Mouse (Mus musculus): ENCODE measurements around the gene Bcl2l13.
"Not testable (repeated sequence)": the region's sequence is repeated elsewhere in the genome, so short reads cannot be mapped to it uniquely, and the experiment has no call there.

Gene Bcl2l13

GRCm38 (mm10) chr6:120901776-120902645, 66.0 kb downstream of the Bcl2l13 start:
- DNase-seq (ENCODE audit: low spot score) = no peak

DNA sequence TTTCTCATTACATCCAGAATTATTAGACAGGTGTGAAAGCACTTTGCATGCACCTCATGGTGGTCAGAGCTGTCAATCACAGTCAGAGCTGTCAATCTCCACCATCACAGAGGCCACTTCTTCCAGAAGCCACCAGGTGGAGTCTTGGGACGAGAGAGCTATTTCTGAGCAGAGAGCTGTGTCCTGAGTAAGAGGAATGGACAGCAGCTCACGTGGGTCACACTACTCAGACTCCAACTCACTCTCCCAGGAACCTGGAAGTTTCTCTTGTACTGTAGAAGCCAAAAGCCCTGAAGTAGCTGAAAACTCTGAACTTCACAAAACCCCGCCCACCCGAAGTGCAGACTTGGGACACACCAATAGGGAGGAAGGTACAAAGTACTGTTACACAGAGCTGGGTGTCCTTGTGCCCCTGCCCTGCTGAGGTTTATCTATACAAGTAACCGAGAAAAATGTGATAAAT, 67.5 kb downstream of the Bcl2l13 start:
- peak; percentile 40 for DNase-seq (ENCODE audit: low spot score)

DNA sequence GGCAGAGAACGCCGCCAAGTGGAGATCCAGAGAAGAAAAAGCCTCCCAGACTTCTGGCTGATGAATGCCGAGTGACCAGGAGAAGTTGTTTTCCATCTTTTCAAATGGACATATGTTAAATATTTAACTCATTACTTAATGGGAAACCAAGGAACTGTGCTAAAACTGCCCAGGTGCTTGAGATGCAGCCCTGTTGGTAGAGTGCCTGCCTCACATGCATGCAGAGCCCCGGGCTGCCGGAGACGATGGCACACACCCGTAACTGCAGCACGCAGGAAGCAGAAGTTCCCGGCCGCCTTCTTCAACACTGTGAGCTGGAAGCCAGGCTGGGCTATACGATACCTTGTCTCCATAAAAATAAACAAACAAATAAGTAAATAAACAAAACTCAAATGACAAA, 67.9 kb downstream of the Bcl2l13 start:
- no peak for DNase-seq (ENCODE audit: low spot score)

- no peak for DNase-seq (ENCODE audit: low spot score)
Observed at GRCm38 (mm10) chr6:120905111-120905510, 69.1 kb downstream of the Bcl2l13 start.

- no peak for DNase-seq (ENCODE audit: low spot score)
Observed at GRCm38 (mm10) chr6:120906521-120906920, 70.5 kb downstream of the Bcl2l13 start.

DNA sequence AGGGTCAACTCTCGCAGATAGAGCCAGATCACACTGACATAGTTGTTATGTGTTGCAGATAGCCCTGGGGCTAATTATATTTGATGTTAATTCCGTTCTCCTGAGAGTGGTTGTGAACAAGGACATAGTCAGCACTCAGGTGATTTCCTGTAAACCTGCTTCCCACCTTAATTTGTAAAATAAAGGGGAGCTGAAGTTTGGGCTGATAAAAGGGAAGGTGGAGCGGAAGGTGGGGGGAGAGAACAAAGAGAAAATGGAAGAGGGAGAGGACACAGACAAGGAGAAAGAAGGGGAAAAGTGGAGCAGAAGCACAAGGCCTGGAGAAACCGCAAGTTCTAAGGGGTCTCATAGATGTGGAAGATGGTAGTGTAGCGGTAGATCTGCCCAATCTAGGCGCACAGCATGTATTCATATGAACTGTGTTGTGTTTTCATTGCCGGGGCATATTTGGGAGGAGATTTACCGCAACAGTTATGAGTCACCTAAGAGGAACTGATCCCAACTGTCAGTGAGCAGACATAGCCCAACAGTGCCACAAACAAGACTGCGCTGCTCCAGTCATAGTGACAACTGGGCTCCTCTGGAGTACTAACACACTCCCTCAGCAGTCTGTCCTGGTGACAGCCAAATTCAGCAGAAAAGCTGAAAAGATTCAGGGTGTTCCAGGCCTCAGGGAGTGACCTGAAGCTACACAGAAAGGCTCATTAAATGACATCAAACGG, 72.0 kb downstream of the Bcl2l13 start:
- not testable (repeated sequence) for DNase-seq (ENCODE audit: low spot score)

GRCm38 (mm10) chr6:120909501-120909900, 73.5 kb downstream of the Bcl2l13 start:
- no peak for DNase-seq (ENCODE audit: low spot score)

DNA sequence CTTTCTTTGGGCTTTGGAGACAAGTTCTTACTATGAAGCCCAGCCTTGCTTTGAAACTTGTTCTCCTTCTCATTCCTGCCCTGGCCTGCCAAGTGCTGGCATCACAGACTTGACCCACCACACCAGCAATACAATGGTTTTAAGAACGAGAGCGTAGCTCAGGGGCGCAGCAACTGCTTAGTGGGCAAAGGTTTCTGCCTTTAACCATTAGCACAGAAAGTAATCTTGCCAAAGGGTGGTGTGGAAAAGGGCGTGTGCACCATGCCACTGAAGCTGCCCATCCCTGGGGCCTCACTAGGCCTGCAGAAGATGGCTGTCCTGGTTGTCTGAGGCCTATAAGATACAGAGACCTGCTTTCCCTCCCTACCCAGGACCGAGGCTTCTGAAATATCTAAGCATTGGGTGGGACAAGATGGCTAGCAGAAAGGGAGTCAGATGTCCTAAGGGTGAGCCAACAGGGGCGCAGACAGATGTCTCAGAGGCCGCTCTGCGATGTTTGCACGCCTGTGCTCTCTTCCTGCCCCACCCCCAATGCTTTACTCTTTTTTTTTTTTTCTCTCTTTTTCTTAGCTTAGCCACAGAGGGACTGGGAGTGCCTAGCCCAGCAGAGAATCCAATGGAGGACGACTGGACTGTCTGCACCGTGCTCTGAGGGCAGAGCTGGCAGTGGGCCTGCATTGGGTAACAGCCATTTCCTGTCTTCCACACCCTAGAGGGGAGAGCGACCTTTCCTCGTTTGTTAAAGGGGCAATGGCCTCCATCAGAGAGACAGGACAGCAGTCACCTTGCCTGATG, 75.4 kb downstream of the Bcl2l13 start:
- no peak for DNase-seq (ENCODE audit: low spot score)

- DNase-seq (ENCODE audit: low spot score) = no peak
Observed at GRCm38 (mm10) chr6:120912931-120913330, 76.9 kb downstream of the Bcl2l13 start.

DNA sequence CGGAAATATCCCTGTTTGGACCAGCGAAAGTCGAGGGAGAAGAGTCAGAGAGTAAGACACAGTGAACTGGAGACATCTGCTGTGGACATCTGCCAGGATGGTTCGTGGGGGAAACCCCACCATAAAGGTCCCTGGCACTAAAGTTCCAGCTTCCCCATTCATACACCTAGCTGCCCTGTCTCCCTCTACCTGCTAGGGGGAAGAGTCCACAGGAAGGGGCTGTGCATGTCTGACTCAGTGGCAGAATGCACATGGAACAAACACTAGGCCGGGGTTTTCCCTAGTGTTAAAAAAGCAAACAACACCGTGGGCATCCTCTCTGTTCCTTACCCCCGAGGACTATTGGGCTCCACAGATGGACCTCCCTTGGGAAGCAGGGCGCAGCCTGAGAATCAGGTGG, 77.8 kb downstream of the Bcl2l13 start:
- no peak for DNase-seq (ENCODE audit: low spot score)

GRCm38 (mm10) chr6:120914533-120914910, 78.5 kb downstream of the Bcl2l13 start:
- peak; percentile 42 for DNase-seq (ENCODE audit: low spot score)

DNA sequence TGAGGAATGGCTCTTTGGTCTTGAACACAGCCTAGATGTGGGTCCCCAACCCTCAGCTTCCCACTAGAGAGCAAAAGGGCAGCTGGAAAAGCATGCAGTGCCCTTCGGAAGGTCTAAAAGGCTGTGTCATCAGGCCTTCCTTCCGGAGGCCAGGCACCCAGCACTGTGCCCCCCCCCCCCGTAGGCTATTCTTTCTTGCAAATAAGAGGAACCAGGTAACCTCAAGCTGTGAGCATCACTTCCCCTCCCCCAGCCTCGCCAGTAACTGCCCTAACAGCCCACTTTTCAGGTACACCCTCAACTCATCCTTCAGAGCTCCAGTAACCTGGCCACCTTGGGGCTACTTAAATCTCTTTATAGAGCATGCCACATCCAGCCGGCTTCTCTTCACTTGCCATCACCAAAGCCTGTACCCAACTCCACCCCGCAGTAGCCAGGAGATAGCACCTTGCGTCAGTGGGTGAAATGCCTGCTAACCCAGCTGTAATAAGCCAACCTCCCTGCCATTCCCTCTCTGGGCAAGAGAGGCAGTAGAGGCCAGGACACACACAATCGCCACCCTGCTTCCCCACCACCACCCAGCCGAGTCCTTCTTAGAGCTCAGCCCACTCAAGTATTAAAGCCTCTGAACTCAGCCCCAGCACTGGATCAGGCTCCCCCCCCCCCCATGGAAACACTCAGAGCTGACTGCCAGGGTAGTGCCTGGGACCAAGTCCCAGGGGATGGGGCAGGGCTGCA, 79.1 kb downstream of the Bcl2l13 start:
- DNase-seq (ENCODE audit: low spot score) = peak; percentile 57

DNA sequence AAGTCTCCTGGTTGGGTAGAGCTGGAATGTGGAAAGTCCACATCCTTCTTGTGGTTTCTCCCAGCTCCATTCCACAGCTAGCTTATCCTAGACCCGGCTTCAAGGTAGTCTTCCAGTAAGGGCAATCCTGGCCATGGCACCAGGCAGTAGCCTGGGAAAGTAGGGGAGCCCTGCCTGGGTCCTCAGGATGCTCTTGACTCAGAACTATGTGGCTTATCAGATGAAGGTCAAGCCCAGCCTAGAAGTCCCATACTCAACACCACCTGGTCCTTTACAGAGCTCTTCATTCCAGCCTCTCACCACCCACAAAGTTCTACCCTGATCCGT, 79.6 kb downstream of the Bcl2l13 start:
- DNase-seq (ENCODE audit: low spot score) = no peak

- DNase-seq (ENCODE audit: low spot score) = peak; percentile 93
Observed at GRCm38 (mm10) chr6:120916074-120916971, 80.3 kb downstream of the Bcl2l13 start, which contains the start of gene Bid. Gene Bid (minus strand): TSS chr6:120916853.

GRCm38 (mm10) chr6:120916972-120917881, 81.2 kb downstream of the Bcl2l13 start:
- peak; percentile 30 for DNase-seq (ENCODE audit: low spot score)

DNA sequence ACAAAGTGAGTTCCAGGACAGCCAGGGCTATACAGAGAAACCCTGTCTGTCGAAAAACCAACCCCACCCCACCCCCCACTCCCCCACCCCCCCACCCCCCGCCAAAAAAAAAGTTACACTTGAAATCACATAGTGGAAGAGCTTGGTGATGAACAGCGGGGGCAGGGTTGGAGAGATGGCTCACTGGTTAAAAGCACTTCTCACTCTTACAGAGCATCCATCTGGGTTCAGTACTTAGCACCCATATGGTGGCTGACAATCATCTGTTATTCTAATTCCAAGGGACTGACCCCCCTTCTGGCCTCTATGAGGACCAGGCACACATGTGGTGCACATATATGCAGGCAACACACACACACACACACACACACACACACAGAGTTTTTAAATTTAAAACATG, 82.0 kb downstream of the Bcl2l13 start:
- no peak for DNase-seq (ENCODE audit: low spot score)

DNA sequence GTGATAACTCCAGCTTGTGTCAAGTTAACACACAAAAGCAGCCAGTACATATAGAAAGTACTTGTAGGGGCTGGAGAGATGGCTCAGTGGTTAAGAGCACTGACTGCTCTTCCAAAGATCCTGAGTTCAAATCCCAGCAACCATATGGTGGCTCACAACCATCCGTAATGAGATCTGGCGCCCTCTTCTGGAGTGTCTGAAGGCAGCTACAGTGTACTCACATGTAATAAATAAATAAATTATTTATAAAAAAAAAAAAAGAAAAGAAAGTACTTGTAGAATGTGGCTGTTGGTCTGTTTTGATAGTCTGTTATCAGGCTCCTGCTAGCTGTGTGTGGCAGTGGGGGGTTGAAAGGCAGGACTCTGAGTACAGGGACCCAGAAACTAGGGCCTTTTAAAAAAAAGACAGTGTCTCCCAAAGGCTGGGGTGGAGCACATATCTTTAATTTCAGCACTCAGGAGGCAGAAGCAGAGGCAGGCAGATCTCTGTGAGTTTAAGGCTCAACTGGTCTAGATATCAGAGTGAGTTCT, 88.8 kb downstream of the Bcl2l13 start:
- DNase-seq (ENCODE audit: low spot score) = not testable (repeated sequence)

DNA sequence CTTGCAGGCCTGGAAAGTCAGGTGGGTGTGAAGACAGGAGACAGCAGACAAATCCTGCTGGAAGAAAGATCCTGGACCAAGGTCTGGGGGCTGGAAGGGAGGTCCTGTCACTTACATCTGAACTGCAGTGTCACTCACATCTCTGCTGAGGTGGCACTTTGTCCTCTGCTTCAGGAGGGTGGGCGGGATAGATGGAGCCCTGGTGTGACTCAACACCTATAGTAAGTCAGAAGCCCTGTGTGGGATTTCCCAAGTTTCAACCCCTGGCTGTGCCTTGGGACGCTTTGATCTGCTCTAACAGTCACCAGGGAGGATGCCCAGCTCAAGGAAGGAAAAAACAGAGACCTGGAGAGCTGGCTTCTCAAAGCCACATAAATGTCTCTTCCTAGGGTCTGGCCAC, 90.9 kb downstream of the Bcl2l13 start:
- no peak for DNase-seq (ENCODE audit: low spot score)

DNA sequence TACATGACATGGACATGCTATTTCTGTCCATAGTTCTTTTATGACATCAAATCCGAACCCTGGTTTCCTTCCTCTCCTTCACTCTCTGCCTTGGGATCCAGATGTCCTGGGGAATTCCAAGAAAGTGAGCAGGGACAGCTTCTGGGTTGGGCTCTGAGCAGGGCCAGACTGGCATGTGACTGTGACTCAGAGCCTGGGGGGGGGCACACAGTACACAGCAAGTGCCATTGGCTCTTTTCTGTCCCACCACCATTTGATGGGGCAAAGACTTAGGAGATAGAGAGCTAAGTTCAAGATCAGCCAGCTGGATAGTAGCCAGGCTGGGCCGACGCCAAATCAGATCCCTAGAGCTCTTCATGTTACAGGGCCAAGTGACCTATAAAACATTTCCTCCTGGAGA, 91.8 kb downstream of the Bcl2l13 start:
- no peak for DNase-seq (ENCODE audit: low spot score)

Measured in spleen, adult 12 weeks (tissue).